In the genomic region with DNA sequence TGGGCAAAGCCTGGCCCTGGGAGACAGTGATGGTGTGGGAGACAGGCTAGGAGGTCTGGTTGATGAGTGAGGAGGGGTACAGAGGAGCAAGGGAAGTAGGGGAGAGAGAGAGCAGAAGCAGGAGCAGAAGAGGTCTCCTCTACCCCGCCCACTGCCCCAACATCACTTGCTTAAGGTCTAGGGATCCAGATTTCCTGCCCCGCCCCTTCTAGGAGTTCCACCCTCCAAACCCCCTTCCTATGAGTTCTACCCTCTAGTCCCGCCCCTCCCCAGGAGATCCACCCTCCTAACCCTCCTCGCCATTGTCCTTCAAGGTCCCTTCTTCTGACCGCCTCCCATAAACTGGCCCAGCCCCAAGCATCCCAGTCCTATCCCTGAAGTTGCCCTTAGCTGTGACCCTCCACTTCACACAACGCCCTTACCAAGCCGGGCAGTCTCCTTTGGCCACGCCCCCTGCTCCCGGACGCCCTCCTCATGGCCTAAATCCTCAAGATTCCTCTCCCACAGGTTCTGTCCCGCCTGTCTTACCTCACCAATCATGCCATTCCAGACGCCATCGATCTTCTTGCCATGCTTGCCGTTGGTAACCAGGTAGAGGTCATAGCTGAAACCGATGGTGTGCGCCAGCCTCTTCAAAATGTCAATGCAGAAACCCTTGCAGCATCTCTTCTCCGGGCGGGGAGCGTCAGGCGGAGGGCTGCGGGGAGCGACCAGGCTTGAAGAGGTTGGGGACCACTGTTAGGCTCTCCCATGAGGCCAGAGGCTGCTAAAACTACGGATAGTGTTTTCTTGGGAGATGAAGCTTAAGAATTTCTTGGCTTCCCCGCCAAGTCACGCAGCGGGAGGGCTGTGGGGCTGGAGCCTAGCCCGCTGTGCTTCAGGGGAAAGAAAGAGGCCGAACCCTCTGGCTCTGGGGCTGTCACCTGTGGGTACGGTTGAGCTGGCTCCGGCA, we compare ENCODE assay signal across 8 mouse cellular contexts. TPM values are rescaled to one million over a fixed set of nuclear protein-coding genes. Genes with fewer than 3 reads are reported as not detected.
DNase-seq lines count a peak whose midpoint lies in the region; ATAC-seq lines count a peak whose summit lies in the region.

No protein-coding gene starts in this region.

- peak overlapping the region; percentile 45 for H3K9ac ChIP-seq in kidney, embryonic 16.5 days (replicated peaks; ENCODE audit: low read length)
- peak overlapping the region; percentile 25 for H3K9ac ChIP-seq in intestine, embryonic 14.5 days (ENCODE audit: low read length)

- no peaks in the 10 kb centered on the region for H3K36me3 ChIP-seq in kidney, embryonic 16.5 days (ENCODE audit: insufficient read depth, low read length)
- H3K36me3 ChIP-seq in embryonic facial prominence, embryonic 10.5 days (replicated peaks) = no peaks in the 10 kb centered on the region
- H3K36me3 ChIP-seq in intestine, embryonic 14.5 days (ENCODE audit: control insufficient read depth, insufficient read depth, low read length) = no peaks in the 10 kb centered on the region

- DNase-seq in kidney, adult 11 months = no peak
- peak; percentile 59 for DNase-seq in embryonic facial prominence, embryonic 10.5 days (ENCODE audit: low spot score)
- DNase-seq in intestine, embryonic 14.5 days (ENCODE audit: low spot score) = peak; percentile 71
- peak; percentile 25 for DNase-seq in yolk sac, embryonic 10.5 days (ENCODE audit: low spot score)
- no peak for DNase-seq in urinary bladder, postnatal 25 days (ENCODE audit: low spot score)
- no peak for DNase-seq in gastrocnemius, adult 8-10 months (ENCODE audit: low spot score in 2 of 2)

- H3K27me3 ChIP-seq in kidney, embryonic 16.5 days (ENCODE audit: insufficient read depth, low read length) = peaks cover 12% of the 10 kb centered on the region
- peaks cover 74% of the 10 kb centered on the region for H3K27me3 ChIP-seq in embryonic facial prominence, embryonic 10.5 days (replicated peaks; ENCODE audit: low read depth, poor library complexity, severe bottlenecking)
- H3K27me3 ChIP-seq in intestine, embryonic 14.5 days (replicated peaks; ENCODE audit: control insufficient read depth, insufficient read depth, low read length) = peaks cover 18% of the 10 kb centered on the region; the same call in 1 of the 2 replicates

- peak; percentile 67 for ATAC-seq in kidney, embryonic 16.5 days (ENCODE audit: low FRiP score, low TSS enrichment)
- peak; percentile 22; the same call in 1 of the 2 replicates for ATAC-seq in intestine, embryonic 14.5 days (replicated peaks; ENCODE audit: low FRiP score, low TSS enrichment, low read depth)
- peak; percentile 58 for ATAC-seq in megakaryocyte progenitor cell, adult 5-6 weeks (replicated peaks; ENCODE audit: poor library complexity)

- H3K9me3 ChIP-seq in kidney, embryonic 16.5 days (ENCODE audit: low read length) = no peaks in the 10 kb centered on the region
- no peaks in the 10 kb centered on the region for H3K9me3 ChIP-seq in embryonic facial prominence, embryonic 10.5 days
- no peaks in the 10 kb centered on the region for H3K9me3 ChIP-seq in intestine, embryonic 14.5 days (ENCODE audit: control insufficient read depth, low read length)

- H3K4me1 ChIP-seq in kidney, embryonic 16.5 days (ENCODE audit: insufficient read depth, low read length) = peaks cover 13% of the 10 kb centered on the region; the same call in 1 of the 2 replicates
- H3K4me1 ChIP-seq in embryonic facial prominence, embryonic 10.5 days = peaks cover 31% of the 10 kb centered on the region
- H3K4me1 ChIP-seq in intestine, embryonic 14.5 days (replicated peaks; ENCODE audit: control insufficient read depth, insufficient read depth, low read length) = peaks cover 10% of the 10 kb centered on the region

- peak overlapping the region; percentile 54 for H3K4me2 ChIP-seq in kidney, embryonic 16.5 days (replicated peaks; ENCODE audit: low read depth, low read length)
- H3K4me2 ChIP-seq in intestine, embryonic 14.5 days (ENCODE audit: low read length) = peak overlapping the region; percentile 64

- peak overlapping the region; percentile 40 for H3K4me3 ChIP-seq in kidney, embryonic 16.5 days (ENCODE audit: low read length)
- H3K4me3 ChIP-seq in embryonic facial prominence, embryonic 10.5 days = peak overlapping the region; percentile 57
- H3K4me3 ChIP-seq in intestine, embryonic 14.5 days (ENCODE audit: low read depth, low read length) = peak overlapping the region; percentile 29

- 2% methylated on average over 28 of the region's 30 CpGs for WGBS in kidney, embryonic 16.5 days
- WGBS in embryonic facial prominence, embryonic 10.5 days = 2% methylated on average over 30 of the region's 30 CpGs
- 4% methylated on average over 30 of the region's 30 CpGs for WGBS in intestine, embryonic 14.5 days

- no peak overlapping the region for H3K27ac ChIP-seq in kidney, embryonic 16.5 days (ENCODE audit: low read length)
- peak overlapping the region; percentile 26; the same call in 1 of the 2 replicates for H3K27ac ChIP-seq in embryonic facial prominence, embryonic 10.5 days (replicated peaks)
- H3K27ac ChIP-seq in intestine, embryonic 14.5 days (ENCODE audit: low read depth) = no peak overlapping the region

RNA-seq across cellular contexts. Expression of a gene that starts 15.3 kb away (rescaled TPM):
- 96.4 and 97.3 TPM in 2 replicates for polyA plus RNA-seq in kidney, embryonic 16.5 days (2015; fragmentation: Nextera tagmentation; extraction: Ambion mirVana)
- 30.4 and 36.6 TPM in 2 replicates for polyA plus RNA-seq in embryonic facial prominence, embryonic 10.5 days (2016; fragmentation: Nextera tagmentation; extraction: Ambion mirVana)
- 120 and 124 TPM in 2 replicates for polyA plus RNA-seq in intestine, embryonic 14.5 days (2014; fragmentation: Nextera tagmentation; extraction: Ambion mirVana)
- 113 and 145 TPM in 2 replicates for total RNA-seq in megakaryocyte progenitor cell, adult 5-6 weeks (2015)
- 68.3 and 73.1 TPM in 2 replicates for total RNA-seq in megakaryocyte progenitor cell, adult 5-6 weeks (2017)
- total RNA-seq in gastrocnemius, adult 8-10 months (2022) = 10 to 100 TPM; 68.0 to 73.7 (median 70.1) TPM

RNA-seq across cellular contexts. Expression of a gene that starts 21.0 kb away (rescaled TPM):
- polyA plus RNA-seq in kidney, embryonic 16.5 days (2015; fragmentation: Nextera tagmentation; extraction: Ambion mirVana) = 0.19 and 0.25 TPM in 2 replicates
- 0.09 and 0.20 TPM in 2 replicates for polyA plus RNA-seq in embryonic facial prominence, embryonic 10.5 days (2016; fragmentation: Nextera tagmentation; extraction: Ambion mirVana)
- 0.24 and 0.37 TPM in 2 replicates for polyA plus RNA-seq in intestine, embryonic 14.5 days (2014; fragmentation: Nextera tagmentation; extraction: Ambion mirVana)
- total RNA-seq in megakaryocyte progenitor cell, adult 5-6 weeks (2015) = not detected in 2 replicates
- total RNA-seq in megakaryocyte progenitor cell, adult 5-6 weeks (2017) = under 0.01 TPM in 1 of 2 replicates, not detected in the other
- total RNA-seq in gastrocnemius, adult 8-10 months (2022) = under 1 TPM in 2 of 4 experiments, not detected in 2; 0.07 to 0.11 TPM

RNA-seq across cellular contexts. Expression of a gene that starts 26.5 kb away (rescaled TPM):
- 87.4 and 87.9 TPM in 2 replicates for polyA plus RNA-seq in kidney, embryonic 16.5 days (2015; fragmentation: Nextera tagmentation; extraction: Ambion mirVana)
- polyA plus RNA-seq in embryonic facial prominence, embryonic 10.5 days (2016; fragmentation: Nextera tagmentation; extraction: Ambion mirVana) = 127 and 132 TPM in 2 replicates
- polyA plus RNA-seq in intestine, embryonic 14.5 days (2014; fragmentation: Nextera tagmentation; extraction: Ambion mirVana) = 86.9 and 95.1 TPM in 2 replicates
- total RNA-seq in megakaryocyte progenitor cell, adult 5-6 weeks (2015) = 22.6 and 25.1 TPM in 2 replicates
- total RNA-seq in megakaryocyte progenitor cell, adult 5-6 weeks (2017) = 24.2 and 26.9 TPM in 2 replicates
- 10 to 100 TPM; 15.5 to 17.3 (median 16.1) TPM for total RNA-seq in gastrocnemius, adult 8-10 months (2022)

RNA-seq across cellular contexts. Expression of a gene that starts 32.6 kb away (rescaled TPM):
- polyA plus RNA-seq in kidney, embryonic 16.5 days (2015; fragmentation: Nextera tagmentation; extraction: Ambion mirVana) = 1.9 TPM in 2 replicates
- 0.88 and 1.5 TPM in 2 replicates for polyA plus RNA-seq in embryonic facial prominence, embryonic 10.5 days (2016; fragmentation: Nextera tagmentation; extraction: Ambion mirVana)
- 1.2 and 1.5 TPM in 2 replicates for polyA plus RNA-seq in intestine, embryonic 14.5 days (2014; fragmentation: Nextera tagmentation; extraction: Ambion mirVana)
- total RNA-seq in megakaryocyte progenitor cell, adult 5-6 weeks (2015) = 0.05 TPM in 2 replicates
- not detected in 2 replicates for total RNA-seq in megakaryocyte progenitor cell, adult 5-6 weeks (2017)
- total RNA-seq in gastrocnemius, adult 8-10 months (2022) = under 1 TPM in 2 of 4 experiments, not detected in 2; 0.11 to 0.29 TPM

RNA-seq across cellular contexts. Expression of a gene that starts 39.3 kb away (rescaled TPM):
- 1.5 and 1.8 TPM in 2 replicates for polyA plus RNA-seq in kidney, embryonic 16.5 days (2015; fragmentation: Nextera tagmentation; extraction: Ambion mirVana)
- polyA plus RNA-seq in embryonic facial prominence, embryonic 10.5 days (2016; fragmentation: Nextera tagmentation; extraction: Ambion mirVana) = 1.2 and 1.3 TPM in 2 replicates
- polyA plus RNA-seq in intestine, embryonic 14.5 days (2014; fragmentation: Nextera tagmentation; extraction: Ambion mirVana) = 0.99 and 1.0 TPM in 2 replicates
- 1.3 and 1.5 TPM in 2 replicates for total RNA-seq in megakaryocyte progenitor cell, adult 5-6 weeks (2015)
- 2.1 TPM in 1 of 2 replicates, not detected in the other for total RNA-seq in megakaryocyte progenitor cell, adult 5-6 weeks (2017)
- total RNA-seq in gastrocnemius, adult 8-10 months (2022) = not detected

Comparison
In these comparisons a context has a peak if more than half of its experiments do, and no peak if none do; other contexts are left out.
1. DNase-seq: peak in embryonic facial prominence, embryonic 10.5 days (single experiment), intestine, embryonic 14.5 days (single experiment) and yolk sac, embryonic 10.5 days (single experiment); none in kidney, adult 11 months (single experiment), urinary bladder, postnatal 25 days (single experiment) and gastrocnemius, adult 8-10 months (0 of 2).
2. Peak in every context shown above with its lines, with median percentiles within 50 percentile points of each other: ATAC-seq and H3K4me3 ChIP-seq.